Mouse (Mus musculus) bone marrow macrophage, adult 2 months (primary cell): ENCODE results near the gene Hsf5.

ENCODE experiments used
- CTCF ChIP-seq: IDR thresholded peaks from 2 replicates; pipeline ENCODE4 v1.5.1; 2012; ENCODE audit warnings: low read depth, mild to moderate bottlenecking, low read length, moderate library complexity
- POLR2A ChIP-seq: IDR thresholded peaks from 2 replicates; pipeline ENCODE4 v1.6.1; 2012; ENCODE audit warnings: mild to moderate bottlenecking, low read depth, low read length, borderline replicate concordance

DNA sequence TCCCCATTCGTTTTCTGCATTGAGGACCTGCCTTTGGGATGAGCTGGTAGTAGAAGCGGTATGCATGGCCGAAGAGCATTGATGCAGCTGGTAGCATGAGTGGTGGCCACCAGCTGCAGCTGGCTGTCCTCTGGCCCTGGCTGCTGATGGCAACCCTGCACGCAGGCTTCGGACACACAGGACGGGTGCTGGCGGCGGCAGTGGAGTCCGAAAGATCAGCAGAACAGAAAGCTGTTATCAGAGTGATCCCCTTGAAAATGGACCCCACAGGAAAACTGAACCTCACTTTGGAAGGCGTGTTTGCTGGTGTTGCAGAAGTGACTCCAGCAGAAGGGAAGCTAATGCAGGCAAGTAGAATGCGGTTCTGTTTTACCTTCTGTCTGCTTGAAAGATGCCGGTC lies 47.6 kb downstream of the Hsf5 start:
- TF ChIP-seq CTCF (no peak), POLR2A (no peak)
